20 mouse cellular contexts compared by ENCODE assay signal in the genomic region with DNA sequence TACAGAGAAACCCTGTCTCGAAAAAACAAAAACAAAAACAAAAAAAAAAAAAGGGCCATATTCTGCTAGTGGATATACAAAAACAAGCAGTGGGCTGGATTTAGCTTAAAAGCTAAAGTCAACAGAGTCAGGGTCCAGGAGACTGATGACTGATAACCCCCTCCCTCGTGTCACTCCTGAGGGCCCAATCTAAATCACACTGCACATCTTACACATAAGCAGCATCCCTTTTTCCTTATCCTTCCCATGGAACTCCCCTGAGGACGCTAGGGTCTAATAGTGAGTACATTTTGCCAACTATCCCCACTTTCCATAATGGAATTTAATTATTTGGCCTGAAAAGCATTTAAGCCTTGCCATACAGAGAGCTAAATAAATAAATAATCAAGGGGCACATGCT.
DNase-seq lines count a peak whose midpoint lies in the region; ATAC-seq and TF ChIP-seq lines count a peak whose summit lies in the region.
"Had no signal": no experiment of that assay in that cellular context is flagged by ENCODE, and none has a peak within 500 bp of the region (broad histone marks: within the 10 kb centered on the region; RNA-seq: fewer than 3 reads in every experiment).

No protein-coding gene starts in this region.

- H3K9me3 ChIP-seq in hindbrain, embryonic 12.5 days (replicated peaks) = no peaks in the 10 kb centered on the region
- H3K9me3 ChIP-seq in hindbrain, embryonic 16.5 days (ENCODE audit: control insufficient read depth, low read length) = no peaks in the 10 kb centered on the region
- no peaks in the 10 kb centered on the region for H3K9me3 ChIP-seq in midbrain, embryonic 13.5 days
- H3K9me3 ChIP-seq in midbrain, postnatal 0 days (ENCODE audit: low read length) = no peaks in the 10 kb centered on the region
- H3K9me3 ChIP-seq in neural tube, embryonic 13.5 days = no peaks in the 10 kb centered on the region
- H3K9me3 ChIP-seq: embryonic facial prominence, embryonic 10.5 days; embryonic facial prominence, embryonic 12.5 days; forebrain, embryonic 13.5 days; forebrain, embryonic 15.5 days had no signal

- no peak overlapping the region for H3K9ac ChIP-seq in hindbrain, embryonic 12.5 days
- H3K9ac ChIP-seq in hindbrain, embryonic 16.5 days (ENCODE audit: low read depth, low read length) = no peak overlapping the region
- H3K9ac ChIP-seq in midbrain, embryonic 13.5 days (replicated peaks) = no peak overlapping the region
- H3K9ac ChIP-seq in midbrain, postnatal 0 days (replicated peaks; ENCODE audit: low read length, poor library complexity, severe bottlenecking) = no peak overlapping the region
- no peak overlapping the region for H3K9ac ChIP-seq in neural tube, embryonic 13.5 days
- H3K9ac ChIP-seq: embryonic facial prominence, embryonic 12.5 days; forebrain, embryonic 13.5 days; forebrain, embryonic 15.5 days had no signal

- 72% methylated on average over 3 of the region's 3 CpGs for WGBS in hindbrain, embryonic 12.5 days
- 63% methylated on average over 3 of the region's 3 CpGs for WGBS in hindbrain, embryonic 16.5 days
- 75% methylated on average over 3 of the region's 3 CpGs for WGBS in midbrain, embryonic 13.5 days
- WGBS in midbrain, postnatal 0 days = 69% methylated on average over 3 of the region's 3 CpGs
- 52% methylated on average over 3 of the region's 3 CpGs for WGBS in neural tube, embryonic 13.5 days

- TF ChIP-seq POLR2A in brain, embryonic 14.5 days (IDR thresholded peaks at IDR 0.05; ENCODE audit: borderline replicate concordance, extremely low read depth, insufficient read depth, insufficient read length, poor library complexity, severe bottlenecking) = no peak

- H3K4me1 ChIP-seq in hindbrain, embryonic 12.5 days = peaks cover 11% of the 10 kb centered on the region
- no peaks in the 10 kb centered on the region for H3K4me1 ChIP-seq in hindbrain, embryonic 16.5 days (ENCODE audit: control insufficient read depth, insufficient read depth, low read depth, low read length)
- H3K4me1 ChIP-seq in midbrain, embryonic 13.5 days (replicated peaks) = 0 out of 2 replicates have a peak, but pooled peaks cover 3% of the 10 kb centered on the region
- no peaks in the 10 kb centered on the region for H3K4me1 ChIP-seq in midbrain, postnatal 0 days (ENCODE audit: insufficient read depth, low read length)
- peaks cover 26% of the 10 kb centered on the region for H3K4me1 ChIP-seq in neural tube, embryonic 13.5 days (replicated peaks)
- H3K4me1 ChIP-seq: embryonic facial prominence, embryonic 12.5 days; forebrain, embryonic 13.5 days; forebrain, embryonic 15.5 days had no signal

- H3K27ac ChIP-seq in hindbrain, embryonic 12.5 days = peak overlapping the region; percentile 35; the same call in 1 of the 2 replicates
- H3K27ac ChIP-seq in hindbrain, embryonic 16.5 days (ENCODE audit: low read depth, low read length) = no peak overlapping the region
- 0 out of 2 replicates have a peak overlapping the region, but pooled peaks have one; percentile 35 for H3K27ac ChIP-seq in midbrain, embryonic 13.5 days
- H3K27ac ChIP-seq in midbrain, postnatal 0 days (ENCODE audit: low read depth, low read length) = no peak overlapping the region
- peak overlapping the region; percentile 57 for H3K27ac ChIP-seq in neural tube, embryonic 13.5 days (replicated peaks)
- H3K27ac ChIP-seq: embryonic facial prominence, embryonic 10.5 days; embryonic facial prominence, embryonic 12.5 days; forebrain, embryonic 13.5 days; forebrain, embryonic 15.5 days had no signal

- no peaks in the 10 kb centered on the region for H3K36me3 ChIP-seq in hindbrain, embryonic 12.5 days
- no peaks in the 10 kb centered on the region for H3K36me3 ChIP-seq in hindbrain, embryonic 16.5 days (ENCODE audit: control insufficient read depth, insufficient read depth, low read length)
- H3K36me3 ChIP-seq in midbrain, embryonic 13.5 days = no peaks in the 10 kb centered on the region
- H3K36me3 ChIP-seq in midbrain, postnatal 0 days (ENCODE audit: insufficient read depth, low read length) = no peaks in the 10 kb centered on the region
- H3K36me3 ChIP-seq in neural tube, embryonic 13.5 days = no peaks in the 10 kb centered on the region
- H3K36me3 ChIP-seq: embryonic facial prominence, embryonic 10.5 days; embryonic facial prominence, embryonic 12.5 days; forebrain, embryonic 15.5 days had no signal

- H3K27me3 ChIP-seq in hindbrain, embryonic 12.5 days = no peaks in the 10 kb centered on the region
- no peaks in the 10 kb centered on the region for H3K27me3 ChIP-seq in hindbrain, embryonic 16.5 days (replicated peaks; ENCODE audit: control insufficient read depth, insufficient read depth, low read length)
- H3K27me3 ChIP-seq in midbrain, embryonic 13.5 days = no peaks in the 10 kb centered on the region
- H3K27me3 ChIP-seq in midbrain, postnatal 0 days (ENCODE audit: insufficient read depth, low read length) = no peaks in the 10 kb centered on the region
- H3K27me3 ChIP-seq in neural tube, embryonic 13.5 days = no peaks in the 10 kb centered on the region
- H3K27me3 ChIP-seq: embryonic facial prominence, embryonic 12.5 days; forebrain, embryonic 13.5 days; forebrain, embryonic 15.5 days had no signal

- peak; percentile 11; the same call in 1 of the 2 replicates for ATAC-seq in hindbrain, embryonic 12.5 days (ENCODE audit: low FRiP score)
- no peak for ATAC-seq in hindbrain, embryonic 16.5 days
- ATAC-seq in midbrain, embryonic 13.5 days = peak; percentile 34
- no peak for ATAC-seq in midbrain, postnatal 0 days (ENCODE audit: low FRiP score)
- ATAC-seq in neural tube, embryonic 13.5 days (ENCODE audit: low read depth) = 0 out of 2 replicates have a peak, but pooled peaks have one; percentile 58
- ATAC-seq: forebrain, embryonic 13.5 days; forebrain, embryonic 15.5 days had no signal

- no peak for DNase-seq in midbrain, postnatal 0 days (ENCODE audit: low spot score)
- DNase-seq in neural tube, embryonic 10.5 days (ENCODE audit: extremely low spot score, low spot score) = no peak
- DNase-seq in brain, embryonic 14.5 days (ENCODE audit: low read depth) = peak; percentile 27
- DNase-seq in layer of hippocampus, adult 9-10 months (ENCODE audit: low spot score) = no peak
- DNase-seq: adrenal gland, adult 2 months; adrenal gland, postnatal 10 days; adrenal gland, postnatal 25 days; cerebellum, adult 11-12 months; cerebellum, adult 2 months; cerebellum, adult 9-10 months; cerebellum, postnatal 10 days; cerebellum, postnatal 25 days had no signal

- no peak overlapping the region for H3K4me2 ChIP-seq in hindbrain, embryonic 12.5 days (replicated peaks)
- no peak overlapping the region for H3K4me2 ChIP-seq in hindbrain, embryonic 16.5 days (ENCODE audit: low read length)
- no peak overlapping the region for H3K4me2 ChIP-seq in midbrain, embryonic 13.5 days (replicated peaks)
- no peak overlapping the region for H3K4me2 ChIP-seq in midbrain, postnatal 0 days (ENCODE audit: low read depth, low read length, poor library complexity, severe bottlenecking)
- no peak overlapping the region for H3K4me2 ChIP-seq in neural tube, embryonic 13.5 days
- H3K4me2 ChIP-seq: embryonic facial prominence, embryonic 12.5 days; forebrain, embryonic 13.5 days; forebrain, embryonic 15.5 days had no signal

- H3K4me3 ChIP-seq in hindbrain, embryonic 12.5 days = no peak overlapping the region
- no peak overlapping the region for H3K4me3 ChIP-seq in hindbrain, embryonic 16.5 days (ENCODE audit: low read length)
- no peak overlapping the region for H3K4me3 ChIP-seq in midbrain, embryonic 13.5 days (replicated peaks)
- no peak overlapping the region for H3K4me3 ChIP-seq in midbrain, postnatal 0 days (ENCODE audit: low read depth, low read length)
- no peak overlapping the region for H3K4me3 ChIP-seq in neural tube, embryonic 13.5 days
- H3K4me3 ChIP-seq: embryonic facial prominence, embryonic 10.5 days; embryonic facial prominence, embryonic 12.5 days; forebrain, embryonic 13.5 days; forebrain, embryonic 15.5 days had no signal

- TF ChIP-seq CTCF in midbrain, postnatal 0 days (IDR thresholded peaks at IDR 0.05) = no peak
- no peak for TF ChIP-seq CTCF in brain, embryonic 14.5 days (IDR thresholded peaks at IDR 0.05; ENCODE audit: borderline replicate concordance, extremely low read depth, insufficient read depth, insufficient read length)

Comparison
In these comparisons a context has a peak if more than half of its experiments do, and no peak if none do; other contexts are left out.
1. ATAC-seq: peak in hindbrain, embryonic 12.5 days (single experiment), midbrain, embryonic 13.5 days (single experiment) and neural tube, embryonic 13.5 days (single experiment); none in hindbrain, embryonic 16.5 days (single experiment) and midbrain, postnatal 0 days (single experiment).
2. H3K27ac ChIP-seq: peak in hindbrain, embryonic 12.5 days (single experiment), midbrain, embryonic 13.5 days (single experiment) and neural tube, embryonic 13.5 days (single experiment); none in hindbrain, embryonic 16.5 days (single experiment) and midbrain, postnatal 0 days (single experiment).